Mouse (Mus musculus): ENCODE results near the gene Gm10220. TPM values are rescaled to one million over a fixed set of nuclear protein-coding genes. Genes with fewer than 3 reads are reported as not detected.

Gm10220 gene
- polyA plus RNA-seq (2014; fragmentation: Illumina TruSeq; extraction: RNeasy Lipid Tissue Mini Kit (QIAGEN cat#74804); ENCODE audit: low read depth, low replicate concordance), result not detected

DNA sequence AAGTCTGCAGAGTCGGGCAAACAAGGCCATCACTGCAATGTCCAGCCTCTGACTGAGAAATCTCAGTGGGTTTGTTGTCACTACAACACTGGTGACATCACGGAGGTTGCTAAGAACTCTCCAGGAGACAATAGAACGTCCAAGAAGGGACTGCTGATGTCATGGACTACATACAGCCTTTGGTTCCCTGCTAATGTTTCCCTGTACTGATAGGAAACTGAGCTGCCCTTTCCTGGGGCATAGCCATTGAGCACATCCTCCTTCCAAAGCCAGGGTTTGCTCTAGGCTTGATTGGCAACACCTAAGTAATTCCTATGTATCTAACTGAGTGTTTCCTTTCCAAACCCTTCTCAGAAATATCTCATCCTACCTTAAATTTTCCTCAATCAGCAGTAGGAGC, at the start of gene Gm10220:
Gene Gm10220, minus strand, starts transcription at position 101 of the 400 bp plus-strand sequence.

DNA sequence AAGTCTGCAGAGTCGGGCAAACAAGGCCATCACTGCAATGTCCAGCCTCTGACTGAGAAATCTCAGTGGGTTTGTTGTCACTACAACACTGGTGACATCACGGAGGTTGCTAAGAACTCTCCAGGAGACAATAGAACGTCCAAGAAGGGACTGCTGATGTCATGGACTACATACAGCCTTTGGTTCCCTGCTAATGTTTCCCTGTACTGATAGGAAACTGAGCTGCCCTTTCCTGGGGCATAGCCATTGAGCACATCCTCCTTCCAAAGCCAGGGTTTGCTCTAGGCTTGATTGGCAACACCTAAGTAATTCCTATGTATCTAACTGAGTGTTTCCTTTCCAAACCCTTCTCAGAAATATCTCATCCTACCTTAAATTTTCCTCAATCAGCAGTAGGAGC, 16.0 kb downstream of the Gm10220 start, which contains the start of gene 5031410I06Rik:
Gene 5031410I06Rik, minus strand, starts transcription at position 101 of the 400 bp plus-strand sequence.

GRCm38 (mm10) chr5:26089191-26089590, 32.0 kb downstream of the Gm10220 start, which contains the start of gene Gm10471:
Gene Gm10471, minus strand, starts transcription at chr5:26089291.

Other genes with a start within 250 kb of the Gm10220 start
- not detected for gene Gm21663, start 179.0 kb downstream of the Gm10220 start, polyA plus RNA-seq (2014; fragmentation: Illumina TruSeq; extraction: RNeasy Lipid Tissue Mini Kit (QIAGEN cat#74804); ENCODE audit: low read depth, low replicate concordance)
- not detected for gene Gm21671, start 167.0 kb downstream of the Gm10220 start, polyA plus RNA-seq (2014; fragmentation: Illumina TruSeq; extraction: RNeasy Lipid Tissue Mini Kit (QIAGEN cat#74804); ENCODE audit: low read depth, low replicate concordance)
- not detected for gene Gm21680, start 148.8 kb downstream of the Gm10220 start, polyA plus RNA-seq (2014; fragmentation: Illumina TruSeq; extraction: RNeasy Lipid Tissue Mini Kit (QIAGEN cat#74804); ENCODE audit: low read depth, low replicate concordance)
- not detected for gene Gm21698, start 132.8 kb downstream of the Gm10220 start, polyA plus RNA-seq (2014; fragmentation: Illumina TruSeq; extraction: RNeasy Lipid Tissue Mini Kit (QIAGEN cat#74804); ENCODE audit: low read depth, low replicate concordance)
- gene Gm1979, start 116.6 kb downstream of the Gm10220 start, polyA plus RNA-seq (2014; fragmentation: Illumina TruSeq; extraction: RNeasy Lipid Tissue Mini Kit (QIAGEN cat#74804); ENCODE audit: low read depth, low replicate concordance), result not detected
- gene Gm5862, start 98.5 kb downstream of the Gm10220 start, polyA plus RNA-seq (2014; fragmentation: Illumina TruSeq; extraction: RNeasy Lipid Tissue Mini Kit (QIAGEN cat#74804); ENCODE audit: low read depth, low replicate concordance), result not detected
- gene Speer4a, start 81.9 kb downstream of the Gm10220 start, polyA plus RNA-seq (2014; fragmentation: Illumina TruSeq; extraction: RNeasy Lipid Tissue Mini Kit (QIAGEN cat#74804); ENCODE audit: low read depth, low replicate concordance), result not detected
- not detected for gene Gm7347, start 62.8 kb downstream of the Gm10220 start, polyA plus RNA-seq (2014; fragmentation: Illumina TruSeq; extraction: RNeasy Lipid Tissue Mini Kit (QIAGEN cat#74804); ENCODE audit: low read depth, low replicate concordance)
- not detected for gene Gm10471, start 32.1 kb downstream of the Gm10220 start, polyA plus RNA-seq (2014; fragmentation: Illumina TruSeq; extraction: RNeasy Lipid Tissue Mini Kit (QIAGEN cat#74804); ENCODE audit: low read depth, low replicate concordance)
- gene 5031410I06Rik, start 16.1 kb downstream of the Gm10220 start, polyA plus RNA-seq (2014; fragmentation: Illumina TruSeq; extraction: RNeasy Lipid Tissue Mini Kit (QIAGEN cat#74804); ENCODE audit: low read depth, low replicate concordance), result not detected
- not detected for gene Gm7361, start 136.3 kb upstream of the Gm10220 start, polyA plus RNA-seq (2014; fragmentation: Illumina TruSeq; extraction: RNeasy Lipid Tissue Mini Kit (QIAGEN cat#74804); ENCODE audit: low read depth, low replicate concordance)